Mouse (Mus musculus) gastrocnemius, postnatal 14 days (tissue): Measurements from ENCODE around the gene Dstn. TPM values are rescaled to one million over a fixed set of nuclear protein-coding genes. Genes with fewer than 3 reads are reported as not detected.
A peak's percentile ranks its signal among the peaks of the same experiment; 100 is the strongest.

Experiments used
- DNase-seq: peaks from one replicate; pipeline ENCODE4 v3.0.0; 2021; ENCODE audit warnings: mixed read lengths
- intact Hi-C: fragments of 180-260 bp; cut with DNase I; formaldehyde crosslinking; loops from one replicate; pipeline ENCODE4 v1.15.1; 2025; ENCODE audit warnings: low total_unique reads
- long read RNA-seq, 2 experiments: library from polyadenylated mRNA; stranded (forward); transcript quantifications; one replicate each; pipeline ENCODE4 v2.0.0; 2021
- total RNA-seq, 2 experiments: library from RNA; stranded (reverse); gene quantifications; 2 replicates each; pipeline ENCODE4 v1.2.3; 2021

Dstn gene
- 10 to 100 TPM; 43.1 to 52.3 TPM for total RNA-seq
- long read RNA-seq, experiment 1, transcript Dstn-201 (4 exons, 1,911 nt): major isoform, 45 of 55 reads
- long read RNA-seq, experiment 1, partial matches to known transcripts: 2 of 55 reads
- long read RNA-seq, experiment 1, other reads (novel, unspliced or antisense): 8 of 55 reads
- long read RNA-seq, experiment 2, transcript Dstn-201 (4 exons, 1,911 nt): major isoform, 31 of 44 reads
- long read RNA-seq, experiment 2, partial matches to known transcripts: 0 of 44 reads
- long read RNA-seq, experiment 2, other reads (novel, unspliced or antisense): 13 of 44 reads

DNA sequence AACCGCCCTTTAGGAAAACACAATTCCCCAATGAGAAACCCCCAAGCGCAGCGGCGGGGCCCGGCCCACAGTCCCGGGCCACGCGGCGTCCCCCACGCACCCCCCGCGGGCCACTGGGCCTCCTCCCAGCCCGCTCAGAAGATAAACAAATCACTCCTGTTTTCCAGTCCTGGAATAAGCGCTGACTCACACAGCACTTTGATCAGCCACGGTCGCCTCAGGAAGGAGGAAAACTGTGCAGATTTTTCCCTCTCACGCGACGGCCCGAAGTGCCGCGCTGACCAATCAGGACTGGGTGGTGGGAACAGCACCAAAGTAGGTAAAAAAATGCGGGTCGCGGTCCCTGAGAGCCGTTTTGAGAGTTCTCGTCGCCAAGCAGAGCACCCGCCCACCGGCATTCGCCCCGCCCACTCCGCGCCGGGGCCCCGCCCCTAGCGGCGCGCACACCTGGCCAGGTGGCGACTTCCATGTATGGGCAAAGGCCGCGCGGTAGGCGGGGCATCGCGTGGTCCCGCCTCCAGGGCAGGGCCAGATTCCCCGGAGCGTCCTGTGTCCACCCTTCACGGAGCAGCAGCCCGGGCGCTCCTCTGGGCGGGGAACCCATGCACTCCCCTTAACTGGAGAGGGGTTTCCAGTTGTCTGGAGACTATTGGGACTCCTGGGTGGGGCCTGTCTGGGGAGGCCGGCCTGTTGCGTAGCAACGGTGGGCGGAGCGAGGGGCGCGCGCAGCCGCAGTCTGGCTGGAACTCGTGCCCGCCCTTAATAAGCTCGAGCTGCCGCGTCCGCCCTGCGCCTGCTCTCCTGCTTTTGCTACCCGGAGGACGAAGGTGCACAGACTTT lies at the start of gene Dstn:
TSS of gene Dstn (plus strand) at position 561 of the 840 bp plus-strand sequence.
- intact Hi-C loops: no loop called here
- peak; percentile 95 for DNase-seq

- intact Hi-C loops: loop anchor here (5.0 to 10.0 kb wide), 4 partner anchors 110 to 587 kb away; no protein-coding TSS in a partner anchor
- peak; percentile 79 for DNase-seq
Observed at GRCm38 (mm10) chr2:143867326-143867725, 47.8 kb upstream of the Dstn start.

- intact Hi-C loops: no loop called here
- no peak for DNase-seq
Observed at GRCm38 (mm10) chr2:143870936-143871688, 44.0 kb upstream of the Dstn start.

- intact Hi-C loops: no loop called here
- no peak for DNase-seq
Observed at GRCm38 (mm10) chr2:143876026-143876425, 39.1 kb upstream of the Dstn start.

DNA sequence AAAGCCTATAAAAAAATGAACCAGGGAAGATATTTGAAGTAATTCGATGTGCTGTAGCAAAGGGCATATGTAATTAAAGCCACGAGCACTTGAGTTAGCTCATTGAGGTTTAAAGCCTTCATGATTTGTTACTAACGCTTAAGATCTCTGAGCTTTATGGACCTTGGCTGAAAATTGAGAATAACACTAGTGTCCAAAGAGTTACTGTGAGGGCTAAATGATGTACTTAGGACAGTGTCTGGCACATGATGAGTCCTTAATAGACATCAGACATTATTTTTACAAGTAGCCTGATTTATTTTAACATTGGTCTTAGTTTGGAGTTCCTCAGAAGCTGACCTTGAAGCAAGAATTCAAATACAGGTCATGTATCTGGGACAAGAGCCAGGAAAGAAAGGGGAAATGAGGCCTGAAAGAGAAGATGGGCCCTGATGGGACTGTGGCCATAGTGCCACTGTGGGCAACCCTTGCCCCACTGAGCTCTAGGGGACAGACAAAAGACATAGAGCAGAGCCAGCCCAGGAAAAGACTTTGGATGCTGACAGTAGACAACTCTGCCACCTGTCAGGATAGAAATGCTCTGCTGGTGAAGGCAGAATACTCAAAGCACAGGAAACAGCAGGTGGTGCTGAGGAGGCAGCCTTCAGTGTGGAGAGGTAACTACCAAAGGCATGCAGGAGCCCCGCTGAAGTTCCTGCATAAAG lies 38.0 kb upstream of the Dstn start:
- intact Hi-C loops: no loop called here
- no peak for DNase-seq

- DNase-seq: no peak
- intact Hi-C loops: no loop called here
Observed at GRCm38 (mm10) chr2:143879311-143879710, 35.8 kb upstream of the Dstn start.

- intact Hi-C loops: no loop called here
- no peak for DNase-seq
Observed at GRCm38 (mm10) chr2:143882002-143882401, 33.1 kb upstream of the Dstn start.

DNA sequence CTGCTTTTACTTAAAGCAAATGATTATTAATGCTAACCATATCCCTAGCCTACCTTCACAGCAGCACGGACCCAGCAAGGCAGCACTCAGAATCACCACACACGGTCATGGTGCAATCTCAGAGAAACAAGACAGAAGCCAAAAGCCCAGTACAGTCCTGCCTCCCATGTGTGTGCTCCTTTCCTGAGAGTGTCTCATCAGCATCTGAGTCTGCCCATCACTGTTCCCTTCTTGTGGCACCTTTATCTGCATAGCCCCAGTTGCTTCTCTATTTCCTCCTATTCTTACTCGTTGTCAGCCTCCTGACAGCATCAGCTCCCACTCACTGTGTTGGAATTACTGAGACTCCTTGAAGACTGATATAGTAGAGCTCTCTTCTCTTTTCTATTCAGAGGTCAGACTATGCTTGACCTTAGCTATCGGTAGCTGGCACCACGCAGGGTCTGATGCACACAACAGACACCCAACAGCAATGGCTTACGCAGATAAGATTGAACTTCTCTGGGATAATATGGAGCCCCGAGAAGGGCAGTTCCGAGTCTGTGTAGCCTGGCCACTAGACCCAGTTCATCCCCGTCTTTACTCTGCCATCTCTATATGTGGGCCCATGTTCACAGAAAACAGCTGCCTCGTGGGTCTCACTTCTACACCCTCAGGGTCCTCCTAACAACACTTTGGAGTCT lies 32.4 kb upstream of the Dstn start:
- DNase-seq: no peak
- intact Hi-C loops: no loop called here

- no peak for DNase-seq
- intact Hi-C loops: no loop called here
Observed at GRCm38 (mm10) chr2:143889131-143889859, 25.8 kb upstream of the Dstn start.

GRCm38 (mm10) chr2:143889860-143890433 lies 25.2 kb upstream of the Dstn start:
- no peak for DNase-seq
- intact Hi-C loops: no loop called here

DNA sequence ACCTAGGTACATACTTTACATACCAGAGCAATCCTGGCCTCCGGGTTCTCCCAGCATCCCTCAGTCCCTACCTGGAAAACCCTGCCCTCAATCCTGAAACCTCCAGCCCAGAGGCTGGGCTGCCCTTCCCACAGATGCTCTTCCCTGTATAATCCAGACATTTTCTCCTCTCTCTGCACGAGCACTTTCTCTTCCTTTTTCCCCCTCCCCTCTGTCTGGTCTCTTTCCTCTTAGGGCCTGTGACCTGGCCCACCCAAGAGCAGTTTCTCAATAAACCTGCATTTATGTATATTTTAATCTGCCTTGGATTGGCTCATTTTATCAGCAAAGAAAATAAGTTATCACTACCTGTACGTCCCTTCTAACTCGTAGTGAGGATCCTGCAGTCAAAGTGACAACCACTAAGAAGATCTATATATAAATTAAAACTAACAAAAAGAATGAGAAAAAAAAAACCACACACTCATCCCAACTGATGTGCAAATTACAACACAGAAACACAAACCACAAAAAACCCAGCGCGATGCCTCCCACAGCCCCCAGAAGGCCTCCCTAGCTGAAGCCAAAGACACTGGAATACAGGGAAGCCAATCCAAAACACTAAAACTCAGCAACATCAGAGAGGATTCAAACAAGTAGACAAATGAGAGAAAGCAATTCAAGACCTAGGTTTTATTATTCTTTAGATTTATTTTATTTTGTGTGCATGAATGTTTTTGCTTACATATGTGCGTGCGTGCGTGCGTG lies 23.6 kb upstream of the Dstn start:
- intact Hi-C loops: no loop called here
- DNase-seq: no peak

GRCm38 (mm10) chr2:143899470-143900220 lies 15.5 kb upstream of the Dstn start:
- no peak for DNase-seq
- intact Hi-C loops: no loop called here

GRCm38 (mm10) chr2:143900821-143901351 lies 14.2 kb upstream of the Dstn start:
- DNase-seq: peak; percentile 6
- intact Hi-C loops: no loop called here

DNA sequence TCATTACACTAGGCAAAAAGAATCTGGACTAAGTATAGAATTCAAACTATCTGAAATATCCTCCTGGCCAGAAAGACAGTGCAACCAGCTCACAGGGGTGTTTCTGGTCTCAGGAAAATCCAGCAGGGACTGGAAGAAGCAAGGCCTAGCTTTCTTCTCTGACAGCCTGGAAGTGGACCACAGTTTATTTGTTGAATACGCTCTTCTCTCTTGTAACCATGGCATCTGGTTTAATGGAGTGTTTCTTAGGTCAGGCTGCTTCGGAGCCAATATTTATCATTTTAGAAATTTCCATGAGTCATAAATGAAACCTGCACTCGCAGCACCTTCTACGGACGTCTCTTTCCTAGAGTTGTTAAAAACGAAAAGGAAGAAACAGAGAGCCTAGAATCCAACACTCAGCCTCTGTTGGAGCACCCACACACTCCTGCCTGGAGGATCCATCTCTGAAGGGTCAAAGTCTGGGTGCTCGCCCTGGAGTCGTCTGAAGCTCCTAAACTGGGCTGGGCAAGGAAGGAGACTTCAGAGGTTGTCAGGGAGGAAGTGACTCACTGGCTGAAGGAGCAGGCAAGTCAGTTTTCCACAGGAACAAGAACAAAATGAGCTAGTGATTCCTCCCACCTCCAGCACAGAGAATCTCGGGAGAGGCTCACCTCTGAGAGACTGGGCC lies 11.6 kb upstream of the Dstn start:
- intact Hi-C loops: no loop called here
- DNase-seq: no peak

DNA sequence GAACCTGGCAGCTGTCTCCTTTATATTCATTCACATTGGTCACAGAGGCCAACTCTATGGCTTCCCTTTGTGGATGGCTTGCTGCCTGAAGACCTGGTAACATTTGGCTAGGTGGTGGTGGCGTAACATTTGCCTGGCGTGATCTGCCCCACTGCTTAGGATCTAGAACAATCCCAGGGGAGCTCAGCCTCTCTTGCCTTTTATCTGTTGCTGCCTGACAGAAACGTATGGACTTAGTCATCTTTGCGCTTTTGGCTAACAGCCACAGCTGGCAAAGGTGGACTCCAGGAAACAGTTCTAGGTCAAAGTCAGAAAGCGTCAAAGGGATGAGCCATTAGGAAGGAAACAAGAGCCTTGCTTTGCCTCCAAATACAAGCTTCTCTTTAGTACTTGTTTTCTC lies 10.2 kb upstream of the Dstn start:
- intact Hi-C loops: no loop called here
- DNase-seq: no peak

DNA sequence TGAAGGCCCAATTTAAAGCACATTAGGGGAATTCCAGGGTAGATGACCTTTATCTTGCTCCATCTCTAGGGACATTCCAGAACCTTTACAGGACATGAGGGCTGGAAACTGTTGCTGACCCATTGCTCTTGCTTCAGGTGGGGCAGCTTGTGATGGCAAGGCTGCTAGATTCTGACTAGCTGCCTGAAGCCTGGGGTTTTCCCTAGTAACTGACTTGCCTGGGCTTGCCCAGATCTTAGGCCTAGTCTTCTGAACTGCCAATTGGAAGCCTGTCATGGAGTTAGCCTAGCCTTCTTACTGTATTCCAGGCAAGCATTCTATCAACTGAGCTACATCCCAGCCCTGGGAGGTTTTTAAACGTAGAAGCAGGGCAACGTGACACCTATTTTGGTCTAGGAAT lies 5.9 kb upstream of the Dstn start:
- intact Hi-C loops: no loop called here
- DNase-seq: no peak
